Mouse (Mus musculus): ENCODE results near the gene Cnn3. TPM values are rescaled to one million over a fixed set of nuclear protein-coding genes. Genes with fewer than 3 reads are reported as not detected.

Cnn3 gene
- polyA plus RNA-seq, 1 experiment from 2014 or later = 743 TPM

GRCm38 (mm10) chr3:121506756-121507155, 80.5 kb downstream of the Cnn3 start:
- ATAC-seq (no peak), DNase-seq (ENCODE audit: low spot score) (no peak)
- Histone ChIP-seq H3K36me3 (ENCODE audit: control insufficient read depth, insufficient read depth, low read length) (no peaks in the 10 kb centered on the region), H3K4me1 (ENCODE audit: control insufficient read depth, insufficient read depth, low read length) (no peaks in the 10 kb centered on the region), H3K9me3 (replicated peaks; ENCODE audit: control insufficient read depth, low read length) (no peaks in the 10 kb centered on the region), H3K27ac (ENCODE audit: low read depth, low read length) (no peak overlapping the region), H3K27me3 (replicated peaks; ENCODE audit: control insufficient read depth, insufficient read depth, low read length) (no peaks in the 10 kb centered on the region), H3K9ac (ENCODE audit: low read length) (no peak overlapping the region), H3K4me3 (ENCODE audit: low read depth, low read length) (no peak overlapping the region), H3K4me2 (ENCODE audit: low read length) (no peak overlapping the region)
- 87% methylated on average over 7 of the region's 7 CpGs for WGBS

GRCm38 (mm10) chr3:121507678-121508077, 81.4 kb downstream of the Cnn3 start:
- Histone ChIP-seq H3K27me3 (replicated peaks; ENCODE audit: control insufficient read depth, insufficient read depth, low read length) (no peaks in the 10 kb centered on the region), H3K9ac (ENCODE audit: low read length) (no peak overlapping the region), H3K27ac (ENCODE audit: low read depth, low read length) (no peak overlapping the region), H3K4me3 (ENCODE audit: low read depth, low read length) (no peak overlapping the region), H3K36me3 (ENCODE audit: control insufficient read depth, insufficient read depth, low read length) (no peaks in the 10 kb centered on the region), H3K9me3 (replicated peaks; ENCODE audit: control insufficient read depth, low read length) (no peaks in the 10 kb centered on the region), H3K4me2 (ENCODE audit: low read length) (no peak overlapping the region), H3K4me1 (ENCODE audit: control insufficient read depth, insufficient read depth, low read length) (no peaks in the 10 kb centered on the region)
- no peak for ATAC-seq
- 96% methylated on average over 14 of the region's 14 CpGs for WGBS
- DNase-seq (ENCODE audit: low spot score) = no peak

Other genes starting within 250 kb of the Cnn3 start
- 2.5 and 3.8 TPM in 2 replicates for gene Tmem56, start 143.4 kb upstream of the Cnn3 start, polyA plus RNA-seq (2014; fragmentation: Nextera tagmentation; extraction: Ambion mirVana)
- gene Alg14, start 134.7 kb upstream of the Cnn3 start, polyA plus RNA-seq (2014; fragmentation: Nextera tagmentation; extraction: Ambion mirVana) = 40.9 and 46.6 TPM in 2 replicates
- 0.42 and 0.52 TPM in 2 replicates for gene Slc44a3, start 105.9 kb downstream of the Cnn3 start, polyA plus RNA-seq (2014; fragmentation: Nextera tagmentation; extraction: Ambion mirVana)
- not detected in 2 replicates for gene 4930432M17Rik, start 244.3 kb downstream of the Cnn3 start, polyA plus RNA-seq (2014; fragmentation: Nextera tagmentation; extraction: Ambion mirVana)

All from forebrain, embryonic 14.5 days (tissue).